Mouse (Mus musculus) midbrain, embryonic 10.5 days (tissue): ENCODE results near the gene Catsperz. TPM values are rescaled to one million over a fixed set of nuclear protein-coding genes. Genes with fewer than 3 reads are reported as not detected.

ENCODE experiments used
- microRNA-seq: library from miRNA; unstranded; fragments of <30 nt; microRNA quantifications from one replicate; pipeline ENCODE4, GENCODE M21; 2017
- polyA plus RNA-seq: library from polyadenylated mRNA; unstranded; fragments of >200 nt; fragmentation: Nextera tagmentation; extraction: Ambion mirVana; gene quantifications from 2 replicates; pipeline ENCODE4 v1.2.1, GENCODE M21; 2016

Gene Catsperz
- polyA plus RNA-seq, 1 experiment from 2014 or later, result 0.43 TPM

Small RNA genes lying within 50 kb of the gene (microRNA-seq; reads per million reads assigned to microRNA genes)
- gene Mir6990, result 0.90 reads per million

Other genes starting within 250 kb of the Catsperz start
- 5.0 and 7.9 TPM in 2 replicates for gene Rps6ka4, start 84.7 kb downstream of the Catsperz start, polyA plus RNA-seq
- gene Ccdc88b, start 67.2 kb downstream of the Catsperz start, polyA plus RNA-seq, result 0.33 and 0.57 TPM in 2 replicates
- 150 and 156 TPM in 2 replicates for gene Trmt112, start 15.7 kb downstream of the Catsperz start, polyA plus RNA-seq
- gene Prdx5, start 15.3 kb downstream of the Catsperz start, polyA plus RNA-seq, result 169 and 180 TPM in 2 replicates
- gene Esrra, start 3.6 kb downstream of the Catsperz start, polyA plus RNA-seq, result 8.9 and 9.5 TPM in 2 replicates
- 0.11 TPM in 1 of 2 replicates, not detected in the other for gene Kcnk4, start 9.1 kb upstream of the Catsperz start, polyA plus RNA-seq
- 66.6 and 69.8 TPM in 2 replicates for gene Bad, start 16.5 kb upstream of the Catsperz start, polyA plus RNA-seq
- gene Gpr137, start 17.1 kb upstream of the Catsperz start, polyA plus RNA-seq, result 29.5 and 33.9 TPM in 2 replicates
- gene Ppp1r14b, start 49.6 kb upstream of the Catsperz start, polyA plus RNA-seq, result 90.8 and 116 TPM in 2 replicates
- gene Plcb3, start 51.1 kb upstream of the Catsperz start, polyA plus RNA-seq, result 22.4 and 23.7 TPM in 2 replicates
- gene Fkbp2, start 55.1 kb upstream of the Catsperz start, polyA plus RNA-seq, result 115 and 127 TPM in 2 replicates
- 35.2 and 40.8 TPM in 2 replicates for gene Vegfb, start 62.3 kb upstream of the Catsperz start, polyA plus RNA-seq
- gene Dnajc4, start 67.2 kb upstream of the Catsperz start, polyA plus RNA-seq, result 20.8 and 23.1 TPM in 2 replicates
- gene Nudt22, start 70.7 kb upstream of the Catsperz start, polyA plus RNA-seq, result 19.1 and 20.3 TPM in 2 replicates
- gene Trpt1, start 70.8 kb upstream of the Catsperz start, polyA plus RNA-seq, result 9.5 and 11.3 TPM in 2 replicates
- 8.5 and 10.3 TPM in 2 replicates for gene Fermt3, start 94.1 kb upstream of the Catsperz start, polyA plus RNA-seq
- 427 and 470 TPM in 2 replicates for gene Stip1, start 114.6 kb upstream of the Catsperz start, polyA plus RNA-seq
- 2.2 and 2.9 TPM in 2 replicates for gene Macrod1, start 131.4 kb upstream of the Catsperz start, polyA plus RNA-seq
- 6.0 and 7.5 TPM in 2 replicates for gene Flrt1, start 180.3 kb upstream of the Catsperz start, polyA plus RNA-seq